Mouse (Mus musculus) cortical plate, adult 2 months (tissue): ENCODE measurements around the gene LTO1. TPM values are rescaled to one million over a fixed set of nuclear protein-coding genes. Genes with fewer than 3 reads are reported as not detected.
A peak's percentile ranks its signal among the peaks of the same experiment; 100 is the strongest.

Source experiments
- H3K27ac ChIP-seq: fragments of 200-500 bp; 2 replicates; pipeline ENCODE4 v1.5.1; 2012; ENCODE audit warnings: low read length, control low read depth, inconsistent platforms; ENCODE audit not compliant: insufficient read depth
- H3K4me1 ChIP-seq: fragments of 200-500 bp; 2 replicates; pipeline ENCODE4 v1.6.1; 2011; ENCODE audit warnings: low read length; ENCODE audit not compliant: control insufficient read depth, insufficient read depth
- H3K4me3 ChIP-seq: fragments of 200-500 bp; 2 replicates; pipeline ENCODE4 v1.5.1; 2011; ENCODE audit warnings: mild to moderate bottlenecking, low read length, control low read depth; ENCODE audit not compliant: insufficient read depth
- CTCF ChIP-seq: fragments of 200-500 bp; IDR thresholded peaks from 2 replicates; pipeline ENCODE4 v1.5.1; 2011; ENCODE audit warnings: mild to moderate bottlenecking, control low read depth, low read length; ENCODE audit not compliant: insufficient read depth; ENCODE audit errors: extremely low read depth
- POLR2A ChIP-seq: fragments of 200-500 bp; IDR thresholded peaks from 2 replicates; pipeline ENCODE4 v1.6.1; 2011; ENCODE audit warnings: mild to moderate bottlenecking, low read length, control low read depth; ENCODE audit not compliant: insufficient read depth; ENCODE audit errors: extremely low read depth
- polyA plus RNA-seq: library from polyadenylated mRNA; depleted of rRNA; stranded (reverse); fragments of >200 nt; gene quantifications from 2 replicates; pipeline ENCODE4 v1.2.3, GENCODE M21; 2012

Gene LTO1
- polyA plus RNA-seq, 1 experiment, result 37.6 TPM

DNA sequence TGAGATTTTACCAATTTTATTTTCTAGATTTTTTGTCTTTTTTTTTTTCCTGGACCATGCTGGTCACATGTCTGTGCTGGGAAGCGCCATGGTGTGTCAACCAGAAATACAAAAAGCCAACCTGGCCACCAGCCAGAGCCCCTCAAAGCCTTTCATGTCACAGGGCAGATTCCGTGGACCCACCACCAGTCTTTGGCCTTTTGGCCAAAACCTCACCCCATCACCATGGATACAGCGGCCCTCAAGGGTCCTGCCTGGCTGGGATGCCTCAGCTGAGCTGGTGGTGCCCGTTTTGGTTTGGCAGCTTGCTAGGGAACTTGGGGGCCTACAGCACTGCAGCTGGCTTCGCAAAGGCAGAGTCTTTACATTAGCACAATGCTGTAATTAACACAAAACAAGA, 15.0 kb downstream of the LTO1 start:
- Histone ChIP-seq H3K4me1 (no peaks in the 10 kb centered on the region; the same call in 1 of the 2 replicates), H3K4me3 (no peak overlapping the region), H3K27ac (no peak overlapping the region)
- no peak for TF ChIP-seq POLR2A
- no peak for TF ChIP-seq CTCF

- no peak overlapping the region for H3K27ac ChIP-seq
- TF ChIP-seq POLR2A (no peak), CTCF (peak; percentile 27; the same call in 1 of the 2 replicates)
- H3K4me3 ChIP-seq, result no peak overlapping the region
- H3K4me1 ChIP-seq, result no peaks in the 10 kb centered on the region; the same call in 1 of the 2 replicates
Observed at GRCm38 (mm10) chr7:144931778-144932177, 16.9 kb downstream of the LTO1 start.

GRCm38 (mm10) chr7:144932389-144932937, 17.6 kb downstream of the LTO1 start:
- Histone ChIP-seq H3K4me3 (no peak overlapping the region), H3K4me1 (no peaks in the 10 kb centered on the region; the same call in 1 of the 2 replicates), H3K27ac (no peak overlapping the region)
- no peak for TF ChIP-seq POLR2A
- no peak for TF ChIP-seq CTCF

DNA sequence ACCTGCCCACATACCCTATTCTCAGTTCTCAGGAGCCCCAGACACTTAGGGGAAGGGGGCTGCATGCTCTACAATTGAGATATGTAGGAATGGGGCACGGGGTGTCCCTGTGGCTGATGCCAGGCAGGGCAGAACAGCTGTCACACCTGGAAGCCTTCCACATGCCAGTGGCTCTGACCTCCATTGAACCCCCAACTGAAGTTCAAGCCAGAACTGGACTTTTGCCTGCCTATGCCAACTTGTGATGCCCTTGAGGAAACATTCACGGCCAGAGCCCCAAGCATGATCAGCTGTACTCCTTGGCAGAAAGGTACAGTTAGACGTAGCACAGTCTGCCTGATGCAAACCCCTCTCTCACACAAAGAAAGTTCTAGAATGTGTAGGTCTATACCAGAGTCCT, 18.4 kb downstream of the LTO1 start:
- no peak for TF ChIP-seq CTCF
- TF ChIP-seq POLR2A, result no peak
- Histone ChIP-seq H3K27ac (no peak overlapping the region), H3K4me1 (no peaks in the 10 kb centered on the region; the same call in 1 of the 2 replicates), H3K4me3 (no peak overlapping the region)

DNA sequence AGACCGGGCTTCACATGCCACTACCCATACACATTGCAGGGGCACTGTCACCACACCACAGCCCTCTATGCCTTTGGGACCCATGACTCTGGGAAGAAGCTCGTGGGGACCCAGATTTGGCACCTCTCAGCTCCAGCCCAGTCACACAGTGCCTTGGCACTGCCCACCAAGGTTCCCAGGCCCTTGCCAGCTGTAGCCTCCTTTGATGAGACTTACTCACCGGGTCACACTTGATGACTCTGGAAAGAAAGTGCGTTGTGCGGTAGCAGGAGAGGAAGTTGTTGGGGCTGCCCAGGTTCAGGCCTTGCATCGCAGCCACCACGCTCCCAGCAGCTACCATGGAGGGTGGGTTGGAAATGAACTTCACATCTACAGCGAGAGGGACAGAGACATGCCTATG, 18.9 kb downstream of the LTO1 start:
- no peak overlapping the region for H3K4me3 ChIP-seq
- no peaks in the 10 kb centered on the region; the same call in 1 of the 2 replicates for H3K4me1 ChIP-seq
- TF ChIP-seq POLR2A (no peak), CTCF (no peak)
- H3K27ac ChIP-seq, result no peak overlapping the region

DNA sequence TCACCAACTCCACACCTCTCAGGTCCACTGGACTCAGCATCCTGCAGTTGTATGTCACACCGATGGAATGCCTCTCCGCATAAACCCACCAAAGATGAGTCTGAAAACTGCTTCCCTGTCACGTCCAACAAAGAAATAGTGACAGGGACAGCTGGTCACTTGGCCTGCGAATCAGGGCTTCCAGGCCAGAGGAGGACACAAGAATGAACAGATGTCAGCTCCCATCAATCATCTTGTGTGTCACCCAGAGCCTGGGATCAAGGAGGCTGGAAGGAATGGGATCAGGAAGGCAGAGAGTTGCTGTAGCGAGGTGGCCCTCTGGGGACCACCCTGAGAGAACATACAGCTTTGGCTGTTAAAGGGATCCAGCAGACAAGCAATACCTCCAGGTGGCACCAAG, 20.0 kb downstream of the LTO1 start:
- no peak for TF ChIP-seq POLR2A
- TF ChIP-seq CTCF, result no peak
- no peaks in the 10 kb centered on the region; the same call in 1 of the 2 replicates for H3K4me1 ChIP-seq
- H3K4me3 ChIP-seq, result no peak overlapping the region
- no peak overlapping the region for H3K27ac ChIP-seq

GRCm38 (mm10) chr7:144935563-144935962, 20.7 kb downstream of the LTO1 start:
- Histone ChIP-seq H3K27ac (no peak overlapping the region), H3K4me3 (no peak overlapping the region), H3K4me1 (no peaks in the 10 kb centered on the region; the same call in 1 of the 2 replicates)
- TF ChIP-seq CTCF (peak; percentile 66), POLR2A (no peak)

GRCm38 (mm10) chr7:144936311-144936880, 21.5 kb downstream of the LTO1 start:
- Histone ChIP-seq H3K4me1 (no peaks in the 10 kb centered on the region; the same call in 1 of the 2 replicates), H3K27ac (no peak overlapping the region), H3K4me3 (no peak overlapping the region)
- TF ChIP-seq CTCF (no peak), POLR2A (no peak)

DNA sequence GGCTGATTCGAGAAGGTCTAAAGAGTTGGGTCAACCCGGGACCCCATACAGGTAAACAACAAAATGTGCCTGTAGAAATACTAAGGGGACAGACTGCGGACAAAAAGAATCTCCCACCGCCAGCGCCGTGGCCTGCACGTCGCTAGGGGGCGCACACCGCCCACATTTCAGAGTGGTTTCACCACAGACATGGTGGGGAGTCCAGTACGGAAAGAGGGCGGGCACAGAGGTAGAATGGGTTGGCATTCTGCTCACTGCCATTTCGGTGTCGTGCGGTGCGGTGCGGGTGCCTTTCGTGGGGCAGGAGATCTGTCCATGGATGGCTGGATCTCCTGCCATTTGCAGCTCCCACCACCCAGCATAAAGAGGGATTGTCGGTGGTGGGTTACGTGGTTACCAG, 22.6 kb downstream of the LTO1 start:
- TF ChIP-seq POLR2A (peak; percentile 51; the same call in 1 of the 2 replicates), CTCF (peak; percentile 88)
- Histone ChIP-seq H3K4me1 (no peaks in the 10 kb centered on the region), H3K27ac (no peak overlapping the region), H3K4me3 (peak overlapping the region; percentile 83)

GRCm38 (mm10) chr7:144937899-144938517, 23.1 kb downstream of the LTO1 start:
- Histone ChIP-seq H3K4me3 (peak overlapping the region; percentile 83), H3K4me1 (no peaks in the 10 kb centered on the region), H3K27ac (no peak overlapping the region)
- TF ChIP-seq CTCF (no peak), POLR2A (no peak)

DNA sequence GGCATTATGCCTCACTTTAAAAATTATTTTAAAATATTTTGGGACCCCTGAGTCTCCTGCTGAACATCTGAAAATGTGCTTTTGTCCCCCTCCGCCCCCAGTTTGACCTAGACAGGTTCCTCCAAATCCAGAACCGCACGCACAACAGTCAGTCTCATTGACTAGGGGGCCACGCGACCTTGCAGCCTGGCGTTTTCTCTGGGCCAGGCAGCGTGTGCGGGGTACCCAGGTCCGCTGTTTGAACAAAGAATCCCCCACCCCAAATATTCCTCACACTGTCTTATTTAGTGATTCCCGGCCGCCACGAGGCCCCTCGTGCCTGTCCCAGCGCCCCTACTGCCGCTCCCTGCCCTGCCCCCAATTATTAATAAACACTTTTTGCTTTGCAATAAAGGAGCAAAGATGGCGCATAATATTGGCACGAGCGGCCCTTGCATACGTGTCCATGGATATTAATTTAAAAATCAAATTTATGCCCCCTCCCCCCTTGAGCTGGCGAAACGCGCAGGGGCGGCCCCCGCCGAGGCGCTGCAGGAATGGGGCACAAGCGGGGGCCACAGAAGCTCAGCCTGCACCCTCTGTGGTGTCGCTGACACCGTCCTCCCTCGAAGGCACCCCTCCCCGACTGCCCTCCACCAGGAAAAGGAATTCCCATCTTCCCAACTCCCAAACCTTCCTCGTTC, 23.9 kb downstream of the LTO1 start:
- TF ChIP-seq POLR2A (no peak), CTCF (no peak)
- H3K4me3 ChIP-seq, result peak overlapping the region; percentile 83
- 0 out of 2 replicates have a peak overlapping the region, but pooled peaks have one; percentile 18 for H3K27ac ChIP-seq
- no peaks in the 10 kb centered on the region; the same call in 1 of the 2 replicates for H3K4me1 ChIP-seq
